Mouse (Mus musculus): ENCODE data around the gene Ms4a14.
"Not testable (repeated sequence)": the region's sequence is repeated elsewhere in the genome, so short reads cannot be mapped to it uniquely, and the experiment has no call there.

Gene Ms4a14

DNA sequence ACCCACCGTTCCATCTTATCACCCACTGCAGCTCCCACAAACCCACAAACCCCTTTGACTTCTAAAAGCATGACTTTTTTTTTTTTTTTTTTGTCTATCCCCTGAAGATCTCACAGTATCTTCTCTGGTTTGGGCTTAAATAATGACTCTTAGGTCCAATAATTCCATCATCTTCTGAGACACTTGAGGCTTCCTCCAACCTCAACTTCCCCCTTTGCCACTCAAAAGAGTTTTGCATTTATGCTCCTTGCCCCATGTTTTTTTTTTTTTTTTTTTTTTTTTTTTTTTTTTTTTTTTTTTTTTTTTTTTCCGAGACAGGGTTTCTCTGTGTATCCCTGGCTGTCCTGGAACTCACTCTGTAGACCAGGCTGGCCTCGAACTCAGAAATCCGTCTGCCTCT, 51.3 kb downstream of the Ms4a14 start:
- DNase-seq (ENCODE audit: low read depth), result not testable (repeated sequence)

DNA sequence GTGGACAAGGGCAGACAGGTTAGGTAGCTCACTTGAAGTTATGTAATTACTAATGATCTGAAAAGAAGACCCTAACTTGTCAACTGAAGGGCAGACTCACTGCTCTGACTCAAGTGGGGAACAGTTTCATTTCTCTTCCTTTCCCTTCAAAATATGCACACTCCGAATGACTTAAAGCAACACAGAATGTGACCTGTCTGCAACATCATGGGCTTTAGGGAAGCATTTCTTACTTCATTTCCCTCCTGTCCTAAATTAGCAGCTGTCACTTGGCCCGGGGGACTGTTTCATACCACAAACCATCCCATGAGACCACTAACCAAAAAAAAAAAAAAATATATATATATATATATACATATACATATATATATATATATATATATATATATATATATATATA, 52.7 kb downstream of the Ms4a14 start:
- no peak for DNase-seq (ENCODE audit: low read depth)

Measured in NIH3T3 (cell line).